Mouse (Mus musculus) CH12.LX (cell line): Measurements from ENCODE around the gene 1700025F22Rik. TPM values are rescaled to one million over a fixed set of nuclear protein-coding genes. Genes with fewer than 3 reads are reported as not detected.
"Not testable (repeated sequence)": the region's sequence is repeated elsewhere in the genome, so short reads cannot be mapped to it uniquely, and the experiment has no call there.

Experiments used
- DNase-seq: peaks from one replicate; pipeline ENCODE4 v3.0.0-alpha.2; 2013; ENCODE audit errors: extremely low read depth
- H3K27ac ChIP-seq: 2 replicates; pipeline ENCODE4 v1.5.1; 2012; ENCODE audit warnings: low read depth, mild to moderate bottlenecking, control low read depth, moderate library complexity; ENCODE audit not compliant: insufficient read depth
- H3K27me3 ChIP-seq: replicated peaks from 2 replicates; pipeline ENCODE3; 2012; ENCODE audit warnings: inconsistent platforms
- H3K36me3 ChIP-seq, 2 experiments: replicated peaks in 1 of 2; 2 replicates each; pipeline versions ENCODE3 to v1.6.1; 2012; ENCODE audit warnings: inconsistent platforms in 1 of 2, low read length in 1 of 2, mild to moderate bottlenecking in 1 of 2, mixed read lengths in 1 of 2, moderate library complexity in 1 of 2; ENCODE audit not compliant: control insufficient read depth in 1 of 2, insufficient read depth in 1 of 2
- H3K4me1 ChIP-seq, 2 experiments: 2 replicates each; pipeline ENCODE4 v1.6.1; 2012; ENCODE audit warnings: inconsistent platforms in 1 of 2, moderate library complexity in 1 of 2; ENCODE audit not compliant: insufficient read depth in 2 of 2, control insufficient read depth in 1 of 2
- H3K4me2 ChIP-seq: 2 replicates; pipeline ENCODE4 v1.6.1; 2012; ENCODE audit warnings: low read depth, mild to moderate bottlenecking, control low read depth; ENCODE audit not compliant: poor library complexity, insufficient read depth, severe bottlenecking
- H3K4me3 ChIP-seq, 3 experiments: fragments of 150-350 bp in 1 of 3; sonication (generic) in 1 of 3; replicated peaks in 1 of 3; 2 replicates each; pipeline versions ENCODE3 to v1.5.1; 2011 to 2012; ENCODE audit warnings: low read depth in 2 of 3, low read length in 2 of 3, mild to moderate bottlenecking in 2 of 3, moderate library complexity in 2 of 3, control low read depth in 1 of 3, improper control_type of control experiment in 1 of 3, inconsistent platforms in 1 of 3, mixed read lengths in 1 of 3; ENCODE audit not compliant: poor library complexity in 1 of 3
- H3K79me2 ChIP-seq: replicated peaks from 2 replicates; pipeline ENCODE4 v1.6.1; 2012; ENCODE audit warnings: mild to moderate bottlenecking, moderate library complexity; ENCODE audit not compliant: control insufficient read depth, poor library complexity, insufficient read depth, severe bottlenecking; ENCODE audit errors: extremely low read depth
- H3K9ac ChIP-seq: 2 replicates; pipeline ENCODE4 v1.6.1; 2012; ENCODE audit warnings: low read depth, mild to moderate bottlenecking, control low read depth, moderate library complexity; ENCODE audit not compliant: insufficient read depth
- H3K9me3 ChIP-seq: replicated peaks from 2 replicates; pipeline ENCODE3; 2012; ENCODE audit warnings: low read length, inconsistent platforms, mixed read lengths
- IRF4 ChIP-seq: IDR thresholded peaks from 2 replicates; pipeline ENCODE4 v1.6.1; 2014; ENCODE audit warnings: low read depth, mild to moderate bottlenecking, inconsistent platforms, low read length, improper control_type of control experiment
- USF2 ChIP-seq: conservative IDR thresholded peaks from 2 replicates; pipeline ENCODE4 v1.6.1; 2011; ENCODE audit warnings: low read depth, low read length, improper control_type of control experiment
- ZC3H11A ChIP-seq: IDR thresholded peaks from 2 replicates; pipeline ENCODE4 v1.6.1; 2012; ENCODE audit warnings: low read depth, mild to moderate bottlenecking, inconsistent platforms, low read length, improper control_type of control experiment
- dilution Hi-C: fragments of 300-500 bp; cut with MboI; formaldehyde crosslinking; loops from 2 replicates; pipeline ENCODE4 v1.14.3; 2020; ENCODE audit warnings: low sequenced_read_pairs; ENCODE audit not compliant: extremely low pct_unique_long_range_greater_than_20kb, extremely low pct_ligation_motif_present
- in situ Hi-C: fragments of 300-500 bp; cut with MboI; formaldehyde crosslinking; loops from 3 replicates; pipeline ENCODE4 v1.14.3; 2019; ENCODE audit warnings: low sequenced_read_pairs, low pct_ligation_motif_present, low pct_unique_long_range_greater_than_20kb, mixed read lengths
- polyA plus RNA-seq: library from polyadenylated mRNA; unstranded; fragments of >175 nt; gene quantifications from 2 replicates; pipeline ENCODE4 v1.2.1, GENCODE M21; 2012; ENCODE audit warnings: low read depth; ENCODE audit not compliant: insufficient read length
- total RNA-seq, 2 experiments: library from RNA; depleted of rRNA; stranded (reverse); fragments of 300-350 nt in 1 of 2; fragments of >200 nt in 1 of 2; gene quantifications; 2 replicates each; pipeline ENCODE4 v1.2.3; 2012 to 2014

The 1700025F22Rik gene
- total and polyA plus RNA-seq, 3 experiments = not detected

- no peaks in the 10 kb centered on the region for H3K36me3 ChIP-seq
- no peaks in the 10 kb centered on the region for H3K9me3 ChIP-seq
- dilution Hi-C loops (no loop called here), in situ Hi-C loops (no loop called here)
- no peak for TF ChIP-seq USF2
- no peak for TF ChIP-seq ZC3H11A
- no peak for TF ChIP-seq IRF4
- H3K27ac ChIP-seq = no peak overlapping the region
- H3K27me3 ChIP-seq = no peaks in the 10 kb centered on the region
- no peak overlapping the region for H3K4me3 ChIP-seq
- peaks cover 0 to 7% of the 10 kb centered on the region in 2 experiments; a peak in 1 of 4 replicates for H3K4me1 ChIP-seq
- no peak for DNase-seq
- H3K9ac ChIP-seq = no peak overlapping the region
- H3K4me2 ChIP-seq = no peak overlapping the region
- no peaks in the 10 kb centered on the region for H3K79me2 ChIP-seq
Observed at GRCm38 (mm10) chr19:11098401-11098800, 66.7 kb downstream of the 1700025F22Rik start.

DNA sequence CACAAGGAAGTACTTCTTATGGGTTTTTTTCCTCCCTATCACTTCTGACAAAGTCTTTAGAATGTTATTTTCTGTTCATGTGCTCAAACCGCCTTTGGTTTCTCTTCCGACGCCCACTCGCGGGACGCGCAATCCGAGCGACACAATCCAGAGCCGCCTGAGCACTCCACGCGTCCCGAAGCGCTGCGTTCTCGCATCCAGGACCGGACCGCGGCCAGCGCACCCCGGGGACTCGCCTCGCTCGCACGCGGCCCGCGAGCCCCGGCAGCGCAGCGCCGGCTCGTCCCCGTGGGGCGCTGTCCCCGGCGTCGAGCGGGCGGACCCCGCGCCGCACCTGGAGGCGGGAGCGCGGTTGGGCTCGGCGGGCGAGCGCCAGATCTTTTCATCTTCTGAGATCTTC lies 73.0 kb downstream of the 1700025F22Rik start:
- dilution Hi-C loops, H3K79me2 ChIP-seq, H3K36me3 ChIP-seq, DNase-seq, in situ Hi-C loops, H3K4me1 ChIP-seq, H3K27ac ChIP-seq, H3K9ac ChIP-seq, H3K27me3 ChIP-seq, H3K9me3 ChIP-seq: not testable (repeated sequence)
- Histone ChIP-seq H3K4me2 (peak overlapping the region; percentile 10; the same call in 1 of the 2 replicates), H3K4me3 (peak overlapping the region in 1 of 3 experiments; percentile 51)

Other genes starting within 250 kb of the 1700025F22Rik start
- not detected in 2 replicates for gene Zp1, start 244.7 kb downstream of the 1700025F22Rik start, total RNA-seq (2012; rRNA removed)
- 0.26 TPM in 1 of 2 replicates, not detected in the other for gene Zp1, start 244.7 kb downstream of the 1700025F22Rik start, total RNA-seq (2014; rRNA removed)
- not detected in 2 replicates for gene Zp1, start 244.7 kb downstream of the 1700025F22Rik start, polyA plus RNA-seq
- 0.13 and 0.17 TPM in 2 replicates for gene Ptgdr2, start 228.2 kb downstream of the 1700025F22Rik start, total RNA-seq (2012; rRNA removed)
- gene Ptgdr2, start 228.2 kb downstream of the 1700025F22Rik start, total RNA-seq (2014; rRNA removed) = not detected in 2 replicates
- not detected in 2 replicates for gene Ptgdr2, start 228.2 kb downstream of the 1700025F22Rik start, polyA plus RNA-seq
- 10.8 and 18.6 TPM in 2 replicates for gene Ccdc86, start 216.1 kb downstream of the 1700025F22Rik start, total RNA-seq (2012; rRNA removed)
- 8.5 and 9.5 TPM in 2 replicates for gene Ccdc86, start 216.1 kb downstream of the 1700025F22Rik start, total RNA-seq (2014; rRNA removed)
- 36.8 and 44.8 TPM in 2 replicates for gene Ccdc86, start 216.1 kb downstream of the 1700025F22Rik start, polyA plus RNA-seq
- gene Ms4a10, start 190.7 kb downstream of the 1700025F22Rik start, total RNA-seq (2012; rRNA removed) = not detected in 2 replicates
- gene Ms4a10, start 190.7 kb downstream of the 1700025F22Rik start, total RNA-seq (2014; rRNA removed) = not detected in 2 replicates
- not detected in 2 replicates for gene Ms4a10, start 190.7 kb downstream of the 1700025F22Rik start, polyA plus RNA-seq
- not detected in 2 replicates for gene Ms4a15, start 172.1 kb downstream of the 1700025F22Rik start, total RNA-seq (2012; rRNA removed)
- gene Ms4a15, start 172.1 kb downstream of the 1700025F22Rik start, total RNA-seq (2014; rRNA removed) = not detected in 2 replicates
- 0.37 TPM in 1 of 2 replicates, not detected in the other for gene Ms4a15, start 172.1 kb downstream of the 1700025F22Rik start, polyA plus RNA-seq
- not detected in 2 replicates for gene Ms4a18, start 147.3 kb downstream of the 1700025F22Rik start, total RNA-seq (2012; rRNA removed)
- not detected in 2 replicates for gene Ms4a18, start 147.3 kb downstream of the 1700025F22Rik start, total RNA-seq (2014; rRNA removed)
- gene Ms4a18, start 147.3 kb downstream of the 1700025F22Rik start, polyA plus RNA-seq = not detected in 2 replicates
- gene Ms4a8a, start 84.2 kb downstream of the 1700025F22Rik start, total RNA-seq (2012; rRNA removed) = not detected in 2 replicates
- not detected in 2 replicates for gene Ms4a8a, start 84.2 kb downstream of the 1700025F22Rik start, total RNA-seq (2014; rRNA removed)
- gene Ms4a8a, start 84.2 kb downstream of the 1700025F22Rik start, polyA plus RNA-seq = not detected in 2 replicates
- gene 1700017D01Rik, start 34.4 kb downstream of the 1700025F22Rik start, total RNA-seq (2012; rRNA removed) = not detected in 2 replicates
- gene 1700017D01Rik, start 34.4 kb downstream of the 1700025F22Rik start, total RNA-seq (2014; rRNA removed) = not detected in 2 replicates
- not detected in 2 replicates for gene 1700017D01Rik, start 34.4 kb downstream of the 1700025F22Rik start, polyA plus RNA-seq
- gene Ms4a13, start 31.4 kb upstream of the 1700025F22Rik start, total RNA-seq (2012; rRNA removed) = not detected in 2 replicates
- not detected in 2 replicates for gene Ms4a13, start 31.4 kb upstream of the 1700025F22Rik start, total RNA-seq (2014; rRNA removed)
- gene Ms4a13, start 31.4 kb upstream of the 1700025F22Rik start, polyA plus RNA-seq = not detected in 2 replicates
- not detected in 2 replicates for gene Ms4a12, start 67.1 kb upstream of the 1700025F22Rik start, total RNA-seq (2012; rRNA removed)
- not detected in 2 replicates for gene Ms4a12, start 67.1 kb upstream of the 1700025F22Rik start, total RNA-seq (2014; rRNA removed)
- gene Ms4a12, start 67.1 kb upstream of the 1700025F22Rik start, polyA plus RNA-seq = not detected in 2 replicates
- gene Ms4a1, start 100.9 kb upstream of the 1700025F22Rik start, total RNA-seq (2012; rRNA removed) = 106 and 137 TPM in 2 replicates
- 642 and 726 TPM in 2 replicates for gene Ms4a1, start 100.9 kb upstream of the 1700025F22Rik start, total RNA-seq (2014; rRNA removed)
- gene Ms4a1, start 100.9 kb upstream of the 1700025F22Rik start, polyA plus RNA-seq = 345 and 387 TPM in 2 replicates
- not detected in 2 replicates for gene Ms4a5, start 118.6 kb upstream of the 1700025F22Rik start, total RNA-seq (2012; rRNA removed)
- gene Ms4a5, start 118.6 kb upstream of the 1700025F22Rik start, total RNA-seq (2014; rRNA removed) = not detected in 2 replicates
- gene Ms4a5, start 118.6 kb upstream of the 1700025F22Rik start, polyA plus RNA-seq = not detected in 2 replicates
- not detected in 2 replicates for gene Ms4a14, start 149.1 kb upstream of the 1700025F22Rik start, total RNA-seq (2012; rRNA removed)
- gene Ms4a14, start 149.1 kb upstream of the 1700025F22Rik start, total RNA-seq (2014; rRNA removed) = not detected in 2 replicates
- gene Ms4a14, start 149.1 kb upstream of the 1700025F22Rik start, polyA plus RNA-seq = 0.12 and 0.17 TPM in 2 replicates
- 1.4 and 1.8 TPM in 2 replicates for gene Ms4a7, start 170.8 kb upstream of the 1700025F22Rik start, total RNA-seq (2012; rRNA removed)
- 2.5 and 3.2 TPM in 2 replicates for gene Ms4a7, start 170.8 kb upstream of the 1700025F22Rik start, total RNA-seq (2014; rRNA removed)
- gene Ms4a7, start 170.8 kb upstream of the 1700025F22Rik start, polyA plus RNA-seq = 4.3 TPM in 2 replicates
- 0.21 TPM in 1 of 2 replicates, not detected in the other for gene Ms4a4a, start 210.2 kb upstream of the 1700025F22Rik start, total RNA-seq (2012; rRNA removed)
- not detected in 2 replicates for gene Ms4a4a, start 210.2 kb upstream of the 1700025F22Rik start, total RNA-seq (2014; rRNA removed)
- 0.29 TPM in 1 of 2 replicates, not detected in the other for gene Ms4a4a, start 210.2 kb upstream of the 1700025F22Rik start, polyA plus RNA-seq
- gene Ms4a4c, start 239.4 kb upstream of the 1700025F22Rik start, total RNA-seq (2012; rRNA removed) = 0.08 and 0.38 TPM in 2 replicates
- 0.54 and 2.5 TPM in 2 replicates for gene Ms4a4c, start 239.4 kb upstream of the 1700025F22Rik start, total RNA-seq (2014; rRNA removed)
- 0.59 and 0.60 TPM in 2 replicates for gene Ms4a4c, start 239.4 kb upstream of the 1700025F22Rik start, polyA plus RNA-seq